Mouse (Mus musculus) T-helper 2 cell (primary cell): ENCODE data around the gene Rtn3.

Source experiments
- in situ Hi-C: fragments of 300-600 bp; cut with MboI, MseI; formaldehyde crosslinking; loops from one replicate; pipeline ENCODE4 v1.15.1; 2025; ENCODE audit warnings: high pct_unique_total_duplicates

Gene Rtn3

GRCm38 (mm10) chr19:7491960-7492359 is 8.9 kb upstream of the Rtn3 start:
- in situ Hi-C loops = loop anchor here (10.0 kb wide), 1 partner anchor 1223 kb away; no protein-coding TSS in a partner anchor

- in situ Hi-C loops = no loop called here
Observed at GRCm38 (mm10) chr19:7487680-7488079, 4.6 kb upstream of the Rtn3 start.

- in situ Hi-C loops = no loop called here
Observed at GRCm38 (mm10) chr19:7484076-7484475, 995 bp upstream of the Rtn3 start.

GRCm38 (mm10) chr19:7483512-7483882 is 416 bp upstream of the Rtn3 start:
- in situ Hi-C loops = no loop called here

- in situ Hi-C loops = no loop called here
Observed at GRCm38 (mm10) chr19:7482266-7482598, 849 bp downstream of the Rtn3 start.

GRCm38 (mm10) chr19:7481541-7482265 is 1.4 kb downstream of the Rtn3 start:
- in situ Hi-C loops = no loop called here

GRCm38 (mm10) chr19:7479751-7480248 is 3.3 kb downstream of the Rtn3 start:
- in situ Hi-C loops = no loop called here

- in situ Hi-C loops = no loop called here
Observed at GRCm38 (mm10) chr19:7470643-7471042, 12.4 kb downstream of the Rtn3 start.

- in situ Hi-C loops = no loop called here
Observed at GRCm38 (mm10) chr19:7467915-7468314, 15.2 kb downstream of the Rtn3 start.

- in situ Hi-C loops = no loop called here
Observed at GRCm38 (mm10) chr19:7459370-7459769, 23.7 kb downstream of the Rtn3 start.

- in situ Hi-C loops = no loop called here
Observed at GRCm38 (mm10) chr19:7458901-7459300, 24.2 kb downstream of the Rtn3 start.

- in situ Hi-C loops = no loop called here
Observed at GRCm38 (mm10) chr19:7456803-7457202, 26.3 kb downstream of the Rtn3 start.

- in situ Hi-C loops = no loop called here
Observed at GRCm38 (mm10) chr19:7445596-7445995, 37.5 kb downstream of the Rtn3 start.

GRCm38 (mm10) chr19:7445105-7445504 is 38.0 kb downstream of the Rtn3 start:
- in situ Hi-C loops = no loop called here

- in situ Hi-C loops = no loop called here
Observed at GRCm38 (mm10) chr19:7441493-7441892, 41.6 kb downstream of the Rtn3 start.

GRCm38 (mm10) chr19:7438295-7438694 is 44.8 kb downstream of the Rtn3 start:
- in situ Hi-C loops = no loop called here

- in situ Hi-C loops = no loop called here
Observed at GRCm38 (mm10) chr19:7436061-7436970, 46.8 kb downstream of the Rtn3 start.

GRCm38 (mm10) chr19:7434887-7435286 is 48.2 kb downstream of the Rtn3 start:
- in situ Hi-C loops = no loop called here

- in situ Hi-C loops = no loop called here
Observed at GRCm38 (mm10) chr19:7425398-7425775, 57.7 kb downstream of the Rtn3 start.

- in situ Hi-C loops = loop anchor here (5.0 kb wide), 1 partner anchor 167 kb away; no protein-coding TSS in a partner anchor
Observed at GRCm38 (mm10) chr19:7424590-7425397, 58.3 kb downstream of the Rtn3 start.

- in situ Hi-C loops = loop anchor here (5.0 kb wide), 1 partner anchor 167 kb away; no protein-coding TSS in a partner anchor
Observed at GRCm38 (mm10) chr19:7424131-7424530, 59.0 kb downstream of the Rtn3 start.

- in situ Hi-C loops = loop anchor here (5.0 kb wide), 1 partner anchor 166 kb away; no protein-coding TSS in a partner anchor
Observed at GRCm38 (mm10) chr19:7423656-7424030, 59.4 kb downstream of the Rtn3 start.
